Mouse (Mus musculus): ENCODE measurements at regions not wholly inside any gene's neighbourhood (a gene's known extent, or its start where the extent isn't known, plus 50 kb on each side); places are given as distances from the start of the nearest gene placed in this dataset.

GRCm38 (mm10) chr8:12136178-12136455 lies 142.5 kb upstream of the A230072I06Rik start:
- DNase-seq (ENCODE audit: low read depth, low spot score) = no peak

GRCm38 (mm10) chr8:12137496-12137895 lies 141.1 kb upstream of the A230072I06Rik start:
- no peak for DNase-seq (ENCODE audit: low read depth, low spot score)

- no peak for DNase-seq (ENCODE audit: low read depth, low spot score)
Observed at GRCm38 (mm10) chr8:12137913-12138312, 140.7 kb upstream of the A230072I06Rik start.

- no peak for DNase-seq (ENCODE audit: low read depth, low spot score)
Observed at GRCm38 (mm10) chr8:12151679-12152078, 126.9 kb upstream of the A230072I06Rik start.

GRCm38 (mm10) chr8:12152825-12153224 lies 125.8 kb upstream of the A230072I06Rik start:
- no peak for DNase-seq (ENCODE audit: low read depth, low spot score)

GRCm38 (mm10) chr8:12156893-12157292 lies 121.7 kb upstream of the A230072I06Rik start:
- no peak for DNase-seq (ENCODE audit: low read depth, low spot score)

- no peak for DNase-seq (ENCODE audit: low read depth, low spot score)
Observed at GRCm38 (mm10) chr8:12158188-12158587, 120.4 kb upstream of the A230072I06Rik start.

- DNase-seq (ENCODE audit: low read depth, low spot score) = no peak
Observed at GRCm38 (mm10) chr8:12162921-12163705, 115.5 kb upstream of the A230072I06Rik start.

GRCm38 (mm10) chr8:12165487-12166152 lies 113.0 kb upstream of the A230072I06Rik start:
- no peak for DNase-seq (ENCODE audit: low read depth, low spot score)

GRCm38 (mm10) chr8:12171788-12172187 lies 106.8 kb upstream of the A230072I06Rik start:
- DNase-seq (ENCODE audit: low read depth, low spot score) = no peak

- DNase-seq (ENCODE audit: low read depth, low spot score) = no peak
Observed at GRCm38 (mm10) chr8:12175496-12175895, 103.1 kb upstream of the A230072I06Rik start.

- DNase-seq (ENCODE audit: low read depth, low spot score) = no peak
Observed at GRCm38 (mm10) chr8:12184666-12185065, 94.0 kb upstream of the A230072I06Rik start.

GRCm38 (mm10) chr8:12187366-12187765 lies 91.3 kb upstream of the A230072I06Rik start:
- no peak for DNase-seq (ENCODE audit: low read depth, low spot score)

- DNase-seq (ENCODE audit: low read depth, low spot score) = no peak
Observed at GRCm38 (mm10) chr8:12188451-12188850, 90.2 kb upstream of the A230072I06Rik start.

GRCm38 (mm10) chr8:12188960-12189359 lies 89.7 kb upstream of the A230072I06Rik start:
- no peak for DNase-seq (ENCODE audit: low read depth, low spot score)

GRCm38 (mm10) chr8:12192006-12192405 lies 86.6 kb upstream of the A230072I06Rik start:
- DNase-seq (ENCODE audit: low read depth, low spot score) = no peak

- no peak for DNase-seq (ENCODE audit: low read depth, low spot score)
Observed at GRCm38 (mm10) chr8:12205909-12206308, 72.7 kb upstream of the A230072I06Rik start.

- DNase-seq (ENCODE audit: low read depth, low spot score) = no peak
Observed at GRCm38 (mm10) chr8:12207412-12207811, 71.2 kb upstream of the A230072I06Rik start.

GRCm38 (mm10) chr8:12213774-12214173 lies 64.8 kb upstream of the A230072I06Rik start:
- no peak for DNase-seq (ENCODE audit: low read depth, low spot score)

GRCm38 (mm10) chr8:12214205-12215019 lies 64.2 kb upstream of the A230072I06Rik start:
- no peak for DNase-seq (ENCODE audit: low read depth, low spot score)

- no peak for DNase-seq (ENCODE audit: low read depth, low spot score)
Observed at GRCm38 (mm10) chr8:12221506-12221905, 57.1 kb upstream of the A230072I06Rik start.

- no peak for DNase-seq (ENCODE audit: low read depth, low spot score)
Observed at GRCm38 (mm10) chr8:12223376-12223775, 55.2 kb upstream of the A230072I06Rik start.
